Mouse (Mus musculus): ENCODE data around the gene Tanc1. TPM values are rescaled to one million over a fixed set of nuclear protein-coding genes. Genes with fewer than 3 reads are reported as not detected.

The Tanc1 gene
- total and polyA plus RNA-seq, 2 experiments from 2014 or later = 2.7 to 7.3 TPM

- H3K27ac ChIP-seq (ENCODE audit: low read depth, low read length) = no peak overlapping the region
These were observed 27.9 kb upstream of the Tanc1 start for GRCm38 (mm10) chr2:59583961-59584360.

DNA sequence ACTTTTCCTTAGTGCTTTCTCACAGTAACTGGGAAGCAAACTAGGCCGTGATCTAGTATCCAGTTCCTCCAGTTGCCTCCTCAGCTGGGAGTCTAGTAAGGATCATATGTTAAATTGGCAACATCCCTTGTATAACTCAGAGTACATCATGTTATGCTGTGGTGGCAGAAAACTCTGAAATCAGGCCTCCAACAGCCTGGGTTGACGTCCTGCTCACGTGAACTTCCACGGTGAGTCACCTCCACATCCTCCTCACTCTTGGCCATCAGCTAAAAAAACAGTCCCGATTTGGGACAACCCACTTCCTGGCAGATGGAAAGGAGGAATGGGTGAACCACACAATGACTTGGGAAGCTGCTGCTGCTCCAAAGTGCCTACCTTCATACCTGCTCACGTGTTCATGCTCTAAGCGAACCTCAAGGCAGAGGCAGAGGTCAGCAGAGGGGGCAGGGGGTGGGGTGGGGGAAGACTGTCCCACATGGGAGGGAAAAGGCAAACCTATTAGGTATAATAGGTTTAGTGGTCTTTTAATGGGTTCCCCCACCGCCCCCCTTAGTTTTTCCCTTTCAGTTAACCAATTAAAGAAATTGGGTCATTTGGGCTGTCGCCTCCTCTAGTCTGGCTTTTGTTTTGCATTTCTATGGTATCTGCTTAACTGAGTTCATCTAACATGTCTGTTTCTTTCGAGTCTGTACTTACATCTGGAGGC is 24.3 kb upstream of the Tanc1 start:
- WGBS = 84% methylated on average over 10 of the region's 10 CpGs
- no peak for ATAC-seq (ENCODE audit: low FRiP score)
- no peak for DNase-seq (ENCODE audit: low spot score)

More at GRCm38 (mm10) chr2:59583961-59584360, 27.9 kb upstream of the Tanc1 start:
- H3K27me3 ChIP-seq (ENCODE audit: insufficient read depth, low read length) = no peaks in the 10 kb centered on the region
- no peak overlapping the region for H3K4me3 ChIP-seq (ENCODE audit: low read depth, low read length)
- H3K4me1 ChIP-seq (ENCODE audit: insufficient read depth, low read length) = no peaks in the 10 kb centered on the region
- WGBS = 84% methylated on average over 6 of the region's 6 CpGs
- no peak for TF ChIP-seq CTCF (IDR thresholded peaks at IDR 0.05)
- DNase-seq (ENCODE audit: low spot score) (no peak), ATAC-seq (ENCODE audit: low FRiP score) (no peak)
- no peak overlapping the region for H3K9ac ChIP-seq (replicated peaks; ENCODE audit: low read length, poor library complexity, severe bottlenecking)
- no peaks in the 10 kb centered on the region for H3K36me3 ChIP-seq (ENCODE audit: insufficient read depth, low read length)
- H3K4me2 ChIP-seq (ENCODE audit: low read depth, low read length, poor library complexity, severe bottlenecking) = no peak overlapping the region
- H3K9me3 ChIP-seq (ENCODE audit: low read length) = no peaks in the 10 kb centered on the region

DNA sequence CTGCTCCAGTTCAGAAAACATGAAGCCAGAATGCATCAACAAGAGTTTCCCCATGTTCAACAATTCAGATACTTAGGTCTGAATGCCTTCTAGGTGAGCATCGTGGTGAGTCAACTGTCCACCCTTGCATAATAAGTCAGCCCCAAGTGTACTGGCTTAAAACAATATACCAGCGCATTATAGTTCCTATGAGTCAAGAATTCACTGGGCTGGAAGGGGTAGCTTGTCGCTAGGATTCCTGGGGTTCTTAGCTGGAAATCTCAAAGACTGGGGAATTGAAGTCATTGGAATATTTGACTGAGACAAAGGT is 23.8 kb upstream of the Tanc1 start:
- TF ChIP-seq CTCF (IDR thresholded peaks at IDR 0.05) = no peak
- no peaks in the 10 kb centered on the region for H3K27me3 ChIP-seq (ENCODE audit: insufficient read depth, low read length)
- H3K36me3 ChIP-seq (ENCODE audit: insufficient read depth, low read length) = no peaks in the 10 kb centered on the region
- H3K9me3 ChIP-seq (ENCODE audit: low read length) = no peaks in the 10 kb centered on the region
- no peak overlapping the region for H3K4me3 ChIP-seq (ENCODE audit: low read depth, low read length)
- no peak overlapping the region for H3K4me2 ChIP-seq (ENCODE audit: low read depth, low read length, poor library complexity, severe bottlenecking)
- H3K9ac ChIP-seq (replicated peaks; ENCODE audit: low read length, poor library complexity, severe bottlenecking) = no peak overlapping the region
- H3K27ac ChIP-seq (ENCODE audit: low read depth, low read length) = no peak overlapping the region
- no peak for DNase-seq (ENCODE audit: low spot score)
- no peak for ATAC-seq (ENCODE audit: low FRiP score)
- 80% methylated on average over 3 of the region's 3 CpGs for WGBS
- H3K4me1 ChIP-seq (ENCODE audit: insufficient read depth, low read length) = no peaks in the 10 kb centered on the region

More for the DNA sequence above, 24.3 kb upstream of the Tanc1 start:
- no peak overlapping the region for H3K27ac ChIP-seq (ENCODE audit: low read depth, low read length)
- H3K36me3 ChIP-seq (ENCODE audit: insufficient read depth, low read length) = no peaks in the 10 kb centered on the region
- H3K4me2 ChIP-seq (ENCODE audit: low read depth, low read length, poor library complexity, severe bottlenecking) = no peak overlapping the region
- no peak overlapping the region for H3K4me3 ChIP-seq (ENCODE audit: low read depth, low read length)
- H3K4me1 ChIP-seq (ENCODE audit: insufficient read depth, low read length) = no peaks in the 10 kb centered on the region
- no peaks in the 10 kb centered on the region for H3K27me3 ChIP-seq (ENCODE audit: insufficient read depth, low read length)
- TF ChIP-seq CTCF (IDR thresholded peaks at IDR 0.05) = no peak
- no peaks in the 10 kb centered on the region for H3K9me3 ChIP-seq (ENCODE audit: low read length)
- H3K9ac ChIP-seq (replicated peaks; ENCODE audit: low read length, poor library complexity, severe bottlenecking) = no peak overlapping the region

DNA sequence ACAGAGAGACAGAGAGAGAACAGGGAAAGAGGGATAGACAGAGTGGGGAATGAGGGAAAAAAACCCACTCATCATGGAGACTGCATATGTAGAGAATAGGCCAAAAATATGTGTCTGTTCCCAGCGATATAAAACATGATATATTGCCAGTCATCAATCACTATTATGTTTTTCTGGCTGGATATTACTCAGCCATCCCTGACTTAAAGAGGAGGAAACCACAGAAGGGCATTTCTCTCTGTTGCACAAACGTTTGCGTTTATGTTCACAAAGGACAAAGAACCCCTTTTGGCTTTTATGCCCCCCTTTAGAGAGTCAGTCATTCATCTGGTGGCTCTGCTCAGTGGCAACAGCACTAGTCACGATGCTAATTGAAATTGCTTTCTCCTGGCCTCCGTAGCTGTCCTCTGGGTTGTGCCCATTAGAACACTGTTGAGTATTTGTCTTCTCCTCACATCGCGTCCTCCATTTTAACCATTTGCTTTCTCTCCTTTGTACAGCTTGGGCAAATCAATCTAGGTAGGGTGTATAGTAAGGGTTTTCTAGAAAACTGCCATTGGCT is 18.4 kb upstream of the Tanc1 start:
- no peak for TF ChIP-seq CTCF (IDR thresholded peaks at IDR 0.05)
- no peak overlapping the region for H3K9ac ChIP-seq (replicated peaks; ENCODE audit: low read length, poor library complexity, severe bottlenecking)
- H3K27me3 ChIP-seq (ENCODE audit: insufficient read depth, low read length) = no peaks in the 10 kb centered on the region
- H3K9me3 ChIP-seq (ENCODE audit: low read length) = no peaks in the 10 kb centered on the region
- no peak overlapping the region for H3K4me2 ChIP-seq (ENCODE audit: low read depth, low read length, poor library complexity, severe bottlenecking)
- H3K36me3 ChIP-seq (ENCODE audit: insufficient read depth, low read length) = no peaks in the 10 kb centered on the region
- H3K27ac ChIP-seq (ENCODE audit: low read depth, low read length) = no peak overlapping the region
- no peak overlapping the region for H3K4me3 ChIP-seq (ENCODE audit: low read depth, low read length)
- ATAC-seq (ENCODE audit: low FRiP score) (no peak), DNase-seq (ENCODE audit: low spot score) (peak; percentile 27)
- H3K4me1 ChIP-seq (ENCODE audit: insufficient read depth, low read length) = no peaks in the 10 kb centered on the region
- WGBS = 65% methylated on average over 7 of the region's 7 CpGs

- no peak overlapping the region for H3K4me3 ChIP-seq (ENCODE audit: low read depth, low read length)
- ATAC-seq (ENCODE audit: low FRiP score) = no peak
- H3K4me2 ChIP-seq (ENCODE audit: low read depth, low read length, poor library complexity, severe bottlenecking) = no peak overlapping the region
- no peak for DNase-seq (ENCODE audit: low spot score)
- no peaks in the 10 kb centered on the region for H3K27me3 ChIP-seq (ENCODE audit: insufficient read depth, low read length)
- H3K9ac ChIP-seq (replicated peaks; ENCODE audit: low read length, poor library complexity, severe bottlenecking) = no peak overlapping the region
- H3K4me1 ChIP-seq (ENCODE audit: insufficient read depth, low read length) = no peaks in the 10 kb centered on the region
- no peak overlapping the region for H3K27ac ChIP-seq (ENCODE audit: low read depth, low read length)
- no peaks in the 10 kb centered on the region for H3K9me3 ChIP-seq (ENCODE audit: low read length)
- no peaks in the 10 kb centered on the region for H3K36me3 ChIP-seq (ENCODE audit: insufficient read depth, low read length)
- TF ChIP-seq CTCF (IDR thresholded peaks at IDR 0.05) = no peak
- 74% methylated on average over 6 of the region's 6 CpGs for WGBS
These were observed 17.7 kb upstream of the Tanc1 start for GRCm38 (mm10) chr2:59594095-59594494.

DNA sequence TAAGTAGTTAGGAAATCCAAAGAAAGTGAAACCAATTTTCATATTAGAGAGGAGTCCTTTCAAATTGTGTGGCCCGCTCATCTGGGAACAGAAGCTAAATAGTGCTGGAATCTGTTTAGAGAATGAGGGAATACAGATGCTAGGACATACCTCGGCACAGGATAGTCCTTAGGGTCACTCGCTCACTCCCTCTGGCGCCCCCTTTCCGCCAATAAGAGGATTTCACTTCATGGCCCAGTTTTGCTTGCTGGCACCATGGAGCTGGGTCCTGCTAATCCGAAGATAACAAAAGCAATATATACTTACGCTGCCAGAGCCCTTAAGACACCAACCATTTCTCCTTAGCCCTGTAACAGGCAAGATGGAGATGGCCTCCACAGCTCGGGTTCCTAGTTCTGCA is 15.3 kb upstream of the Tanc1 start:
- H3K4me2 ChIP-seq (ENCODE audit: low read depth, low read length, poor library complexity, severe bottlenecking) = no peak overlapping the region
- ATAC-seq (ENCODE audit: low FRiP score) (no peak), DNase-seq (ENCODE audit: low spot score) (no peak)
- H3K27me3 ChIP-seq (ENCODE audit: insufficient read depth, low read length) = no peaks in the 10 kb centered on the region
- H3K4me3 ChIP-seq (ENCODE audit: low read depth, low read length) = no peak overlapping the region
- no peak overlapping the region for H3K27ac ChIP-seq (ENCODE audit: low read depth, low read length)
- no peak overlapping the region for H3K9ac ChIP-seq (replicated peaks; ENCODE audit: low read length, poor library complexity, severe bottlenecking)
- no peaks in the 10 kb centered on the region for H3K9me3 ChIP-seq (ENCODE audit: low read length)
- no peaks in the 10 kb centered on the region for H3K36me3 ChIP-seq (ENCODE audit: insufficient read depth, low read length)
- no peak for TF ChIP-seq CTCF (IDR thresholded peaks at IDR 0.05)
- H3K4me1 ChIP-seq (ENCODE audit: insufficient read depth, low read length) = no peaks in the 10 kb centered on the region
- 63% methylated on average over 8 of the region's 8 CpGs for WGBS

Data from midbrain, postnatal 0 days (tissue).